Mouse (Mus musculus): ENCODE measurements around the gene Ush2a.

- TF ChIP-seq EP300 (IDR thresholded peaks at IDR 0.05; ENCODE audit: insufficient read depth, low read depth, low read length) (no peak), POLR2A (IDR thresholded peaks at IDR 0.05; ENCODE audit: insufficient read depth, low read depth, low read length) (no peak), CTCF (IDR thresholded peaks at IDR 0.05) (no peak)
Observed at GRCm38 (mm10) chr1:188390080-188390479, 128.3 kb downstream of the Ush2a start.
